Mouse (Mus musculus) heart, postnatal 0 days (tissue): ENCODE measurements at regions not wholly inside any gene's neighbourhood (a gene's known extent, or its start where the extent isn't known, plus 50 kb on each side); places are given as distances from the start of the nearest gene placed in this dataset.

Experiments
- ATAC-seq: fragments of 200-750 bp; cut with Nextera tagmentation; 2 replicates; pipeline ENCODE4 v1.8.0; 2017; ENCODE audit warnings: low read depth, moderate number of reproducible peaks, moderate library complexity; ENCODE audit not compliant: insufficient read depth
- DNase-seq: peaks from one replicate; pipeline ENCODE4 v3.0.0-alpha.2; 2016; ENCODE audit warnings: low spot score
- H3K27ac ChIP-seq: fragments of 300-500 bp; sonication (generic); 2 replicates; pipeline ENCODE4 v1.5.1; 2014; ENCODE audit warnings: low read depth, mild to moderate bottlenecking
- H3K27me3 ChIP-seq: fragments of 300-500 bp; sonication (generic); 2 replicates; pipeline ENCODE4 v1.6.1; 2014; ENCODE audit warnings: low read length, mixed read lengths; ENCODE audit not compliant: control insufficient read depth, insufficient read depth
- H3K36me3 ChIP-seq: fragments of 300-500 bp; sonication (generic); replicated peaks from 2 replicates; pipeline ENCODE4 v1.6.1; 2014; ENCODE audit warnings: low read length, mixed read lengths; ENCODE audit not compliant: control insufficient read depth, insufficient read depth
- H3K4me1 ChIP-seq: fragments of 300-500 bp; sonication (generic); 2 replicates; pipeline ENCODE4 v1.6.1; 2014; ENCODE audit warnings: antibody characterized with exemption; ENCODE audit not compliant: control insufficient read depth, insufficient read depth
- H3K4me2 ChIP-seq: fragments of 300-500 bp; sonication (generic); 2 replicates; pipeline ENCODE4 v1.6.1; 2014; ENCODE audit warnings: low read depth, mild to moderate bottlenecking, low read length, moderate library complexity
- H3K4me3 ChIP-seq: fragments of 300-500 bp; sonication (generic); 2 replicates; pipeline ENCODE4 v1.5.1; 2014; ENCODE audit warnings: low read depth, low read length
- H3K9ac ChIP-seq: fragments of 300-500 bp; sonication (generic); replicated peaks from 2 replicates; pipeline ENCODE4 v1.6.1; 2014; ENCODE audit warnings: low read depth, low read length, mixed read lengths
- H3K9me3 ChIP-seq: fragments of 300-500 bp; sonication (generic); replicated peaks from 2 replicates; pipeline ENCODE4 v1.6.1; 2016; ENCODE audit warnings: low read length; ENCODE audit not compliant: control insufficient read depth
- CTCF ChIP-seq: IDR thresholded peaks from 2 replicates; pipeline ENCODE4 v1.5.1; 2016; ENCODE audit warnings: antibody characterized with exemption, control low read depth, low read depth
- EP300 ChIP-seq: IDR thresholded peaks from 2 replicates; pipeline ENCODE4 v1.6.1; 2016; ENCODE audit warnings: antibody characterized with exemption, low read depth
- WGBS: fragments of 180-500 bp; shearing (Covaris S2); extraction: QIAGEN DNeasy Blood & Tissue Kit; methylation state at CpG from one replicate; pipeline ENCODE4 v1.1.7; 2014; 5-methylcytosine and 5-hydroxymethylcytosine counted together

DNA sequence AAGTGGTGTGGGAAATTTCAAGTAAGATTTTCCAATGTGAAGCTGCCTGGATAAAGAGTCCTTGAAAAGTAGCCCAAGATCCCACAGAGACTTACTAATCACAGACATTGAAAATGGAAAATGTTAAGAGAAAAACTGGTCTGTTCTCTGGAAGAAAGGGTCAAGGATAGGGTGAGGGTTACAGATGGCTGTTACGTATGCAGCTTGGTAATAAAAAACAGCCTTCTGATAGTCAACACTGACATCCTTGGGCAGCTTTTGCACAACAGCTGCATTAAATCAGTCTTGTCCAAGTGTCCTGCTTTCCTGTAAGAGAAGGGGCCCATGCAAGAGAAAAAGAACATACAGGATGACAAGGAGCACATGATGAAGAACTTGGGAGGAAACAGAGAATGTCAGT lies 64.6 kb upstream of the Armcx2 start:
- TF ChIP-seq EP300 (no peak), CTCF (no peak)
- Histone ChIP-seq H3K27me3 (no peaks in the 10 kb centered on the region), H3K4me2 (no peak overlapping the region), H3K36me3 (no peaks in the 10 kb centered on the region), H3K27ac (no peak overlapping the region), H3K9ac (no peak overlapping the region), H3K9me3 (no peaks in the 10 kb centered on the region), H3K4me3 (no peak overlapping the region), H3K4me1 (no peaks in the 10 kb centered on the region; the same call in 1 of the 2 replicates)
- DNase-seq (no peak), ATAC-seq (no peak)
- 63% methylated on average over 1 of the region's 1 CpGs for WGBS

DNA sequence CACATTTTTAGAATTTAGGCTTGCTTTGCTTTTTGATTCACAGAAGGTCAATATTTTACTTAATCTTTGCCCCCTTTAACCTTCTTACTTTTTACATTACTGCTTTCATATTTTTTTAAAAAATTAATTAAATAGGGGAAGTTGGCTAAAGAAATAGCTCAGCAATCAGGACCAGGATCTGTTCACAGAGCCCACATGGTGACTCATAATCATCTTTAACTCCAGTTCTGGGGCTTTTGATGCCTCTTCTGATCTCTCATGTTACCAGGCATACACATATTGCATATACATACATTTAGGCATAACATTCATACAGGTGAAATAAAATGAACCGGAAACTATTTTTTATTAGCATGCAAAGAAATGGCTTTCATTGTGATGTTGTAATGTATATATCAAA lies 52.6 kb upstream of the Armcx2 start:
- no peak for ATAC-seq
- H3K27me3 ChIP-seq, result no peaks in the 10 kb centered on the region
- H3K9me3 ChIP-seq, result no peaks in the 10 kb centered on the region
- no peak for DNase-seq
- WGBS, result 92% methylated on average over 1 of the region's 1 CpGs
- H3K4me1 ChIP-seq, result no peaks in the 10 kb centered on the region
- no peak overlapping the region for H3K27ac ChIP-seq
- H3K4me2 ChIP-seq, result no peak overlapping the region
- no peak overlapping the region for H3K4me3 ChIP-seq
- H3K36me3 ChIP-seq, result no peaks in the 10 kb centered on the region
- TF ChIP-seq CTCF (no peak), EP300 (no peak)
- no peak overlapping the region for H3K9ac ChIP-seq
